Mouse (Mus musculus) B cell, adult 2 months (primary cell): ENCODE measurements around the gene Tnfrsf4.
A peak's percentile ranks its signal among the peaks of the same experiment; 100 is the strongest.

Experiments
- DNase-seq, 2 experiments: peaks; one replicate each; pipeline ENCODE4 v3.0.0; 2022

The Tnfrsf4 gene

DNA sequence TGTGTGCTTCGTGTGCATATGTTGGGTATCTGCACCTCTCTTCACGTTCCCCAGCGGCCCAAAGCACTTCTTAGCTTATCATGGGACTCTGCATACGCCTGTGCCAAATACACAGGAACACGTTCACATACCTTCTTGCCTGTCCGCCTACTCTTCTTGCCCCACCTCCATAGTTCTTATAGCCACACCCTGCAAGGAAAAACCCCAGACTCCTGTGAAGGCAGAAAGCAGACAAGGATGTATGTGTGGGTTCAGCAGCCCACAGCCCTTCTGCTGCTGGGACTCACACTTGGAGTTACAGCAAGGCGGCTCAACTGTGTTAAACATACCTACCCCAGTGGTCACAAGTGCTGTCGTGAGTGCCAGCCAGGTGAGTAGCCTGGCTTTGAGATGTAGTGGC, at the start of gene Tnfrsf4:
Gene Tnfrsf4 (plus strand): TSS at position 207 of the 400 bp plus-strand sequence.
- no peak for DNase-seq

DNA sequence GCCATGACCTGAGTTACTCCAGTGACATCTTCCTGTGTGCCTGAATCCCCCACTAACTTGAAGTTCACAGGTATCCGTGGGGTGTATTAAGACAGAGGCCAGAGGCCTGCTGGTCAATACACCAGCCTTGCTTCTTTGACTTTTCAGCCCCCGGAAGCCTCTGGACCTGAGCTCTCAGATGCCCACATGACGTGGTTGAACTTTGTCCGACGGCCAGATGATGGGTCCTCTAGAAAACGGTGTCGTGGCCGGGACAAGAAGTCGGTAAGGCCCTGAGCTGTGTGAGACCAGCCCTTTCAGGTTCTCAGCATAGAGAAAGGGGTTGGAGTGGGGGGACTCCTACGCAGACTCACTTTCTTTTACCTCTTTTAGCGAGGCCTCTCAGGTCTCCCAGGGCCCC, 49.2 kb upstream of the Tnfrsf4 start:
- DNase-seq, result no peak

DNA sequence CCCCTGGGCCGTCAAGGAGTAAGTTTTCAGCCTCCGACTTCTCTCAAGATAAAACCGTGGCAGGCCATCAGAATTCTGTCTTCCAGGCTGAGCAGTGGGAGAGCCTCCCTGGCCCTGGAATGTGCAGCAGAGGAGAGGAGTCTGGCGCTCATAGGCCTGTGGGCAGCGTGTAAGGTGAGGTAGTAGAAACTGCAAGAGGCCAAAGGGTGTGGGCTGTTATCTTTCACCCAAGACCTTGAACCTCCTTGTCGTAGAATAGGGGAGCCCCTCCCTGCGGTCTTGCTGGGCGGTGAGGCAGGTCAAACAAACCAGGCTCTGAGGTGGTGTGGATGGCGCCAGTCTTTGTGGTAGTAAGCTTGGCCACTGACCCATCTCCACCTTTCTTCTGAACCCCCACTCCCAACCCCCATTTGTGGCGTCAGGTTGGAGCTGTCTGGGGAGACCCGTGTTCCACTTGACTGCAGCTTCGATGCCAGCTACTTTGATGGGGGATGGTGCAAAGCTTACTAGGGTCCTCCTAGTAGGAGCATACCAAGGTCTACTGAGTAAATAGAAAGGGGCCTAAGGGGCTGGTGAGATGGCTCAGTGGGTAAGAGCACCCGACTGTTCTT, 44.5 kb upstream of the Tnfrsf4 start:
- DNase-seq, result no peak

- DNase-seq, result no peak
Measured at GRCm38 (mm10) chr4:155970286-155970685, 43.4 kb upstream of the Tnfrsf4 start.

DNA sequence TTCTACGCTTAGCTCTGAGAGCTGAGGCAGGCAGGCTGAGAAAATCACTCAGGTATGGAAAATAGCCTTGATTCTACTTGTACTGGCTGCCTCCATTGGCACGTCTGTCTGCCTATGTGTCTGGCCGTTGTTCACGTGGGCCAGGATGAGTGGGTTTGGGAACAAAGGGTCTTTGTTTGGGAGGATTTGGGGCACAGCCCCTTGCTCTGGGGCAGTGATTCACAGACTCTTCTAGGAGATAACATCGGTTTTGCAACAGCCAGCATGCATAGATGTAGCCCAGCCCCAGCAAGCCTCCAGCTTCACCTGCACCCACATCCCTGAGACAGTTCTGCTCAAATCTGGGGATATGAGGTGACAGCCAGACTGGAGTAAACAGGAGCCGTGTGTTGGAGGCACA, 41.0 kb upstream of the Tnfrsf4 start:
- no peak for DNase-seq

- DNase-seq, result no peak
Measured at GRCm38 (mm10) chr4:155973239-155973638, 40.4 kb upstream of the Tnfrsf4 start.

DNA sequence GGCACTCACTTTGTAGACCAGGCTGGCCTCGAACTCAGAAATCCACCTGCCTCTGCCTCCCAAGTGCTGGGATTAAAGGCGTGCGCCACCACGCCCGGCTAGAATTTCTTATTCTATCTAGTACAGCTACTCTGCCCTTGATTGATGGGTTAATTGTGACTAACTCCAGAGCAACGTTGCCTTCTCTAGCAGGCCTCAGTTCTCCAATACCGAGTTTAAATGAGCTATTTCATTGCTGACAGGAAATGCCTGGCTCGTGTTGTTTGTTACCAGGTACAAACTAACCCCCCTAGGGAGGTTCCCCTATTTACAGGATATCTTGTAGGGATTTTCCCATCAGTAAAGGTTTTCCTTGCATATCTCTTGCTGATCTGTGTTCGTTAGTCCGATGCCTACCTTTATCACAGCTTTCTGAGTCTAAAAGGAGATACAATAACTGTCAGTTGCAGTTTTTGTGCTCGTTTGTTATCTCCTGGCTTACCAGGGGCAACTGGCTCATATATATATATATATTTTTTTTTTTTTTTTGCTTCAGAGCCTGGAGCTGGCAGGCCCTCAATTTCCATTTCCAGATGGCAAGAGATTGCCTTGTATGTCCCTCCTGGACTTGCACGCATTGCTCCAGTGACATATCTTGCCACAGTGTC, 32.1 kb upstream of the Tnfrsf4 start:
- DNase-seq, result no peak

DNA sequence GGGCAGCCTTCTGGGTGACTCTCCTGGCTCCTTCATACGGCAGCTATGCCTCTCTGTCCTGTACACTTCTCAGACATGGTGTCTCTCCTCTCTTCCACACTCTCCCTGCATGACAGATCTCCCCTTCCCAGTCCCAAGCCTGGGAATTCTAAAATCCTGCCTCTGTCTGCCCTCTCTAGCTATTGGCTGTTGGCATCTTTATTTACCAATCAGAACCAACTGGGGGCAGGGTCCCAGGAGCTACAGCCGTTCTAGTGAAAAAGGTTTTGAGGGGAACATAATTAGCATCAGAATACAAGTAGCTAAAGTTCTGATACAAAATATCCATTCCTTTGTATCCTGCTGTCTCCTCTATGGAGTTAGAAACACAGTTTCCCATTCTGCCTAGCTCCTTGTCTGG, 29.9 kb upstream of the Tnfrsf4 start:
- no peak for DNase-seq

DNA sequence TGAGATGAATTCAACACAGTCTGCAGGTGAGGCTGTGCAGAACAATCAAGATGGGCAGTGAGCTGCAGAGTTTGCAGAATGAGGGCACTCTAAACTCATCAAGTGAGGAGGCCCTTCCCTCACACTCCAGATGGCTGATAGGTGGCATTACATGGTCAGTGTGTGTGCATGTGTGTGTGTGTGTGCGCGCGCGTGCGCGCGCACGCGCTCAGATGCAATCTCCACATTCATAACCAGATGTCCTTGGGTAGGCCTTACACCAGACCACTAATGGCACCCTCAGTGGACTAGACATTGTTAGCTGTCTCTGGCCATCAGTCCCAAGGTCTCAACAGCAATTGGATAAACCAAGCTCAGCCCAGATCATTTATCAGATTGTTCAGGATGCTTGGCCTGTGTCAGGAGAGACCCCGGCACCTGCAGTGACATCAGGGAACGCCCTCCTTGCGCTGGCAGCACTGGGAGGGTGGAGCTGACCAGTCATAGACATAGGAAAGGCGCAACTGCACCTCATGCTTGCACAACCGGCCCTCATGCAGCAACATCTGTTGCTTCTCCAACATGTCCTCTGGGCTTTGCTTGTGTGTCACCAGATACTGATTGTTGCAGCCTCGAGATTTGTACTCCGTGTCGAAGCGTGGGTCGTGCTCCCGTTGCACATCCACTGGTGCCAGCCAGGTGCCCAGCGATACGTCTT, 22.3 kb upstream of the Tnfrsf4 start:
- peak in 1 of 2 experiments; percentile 4 for DNase-seq

DNA sequence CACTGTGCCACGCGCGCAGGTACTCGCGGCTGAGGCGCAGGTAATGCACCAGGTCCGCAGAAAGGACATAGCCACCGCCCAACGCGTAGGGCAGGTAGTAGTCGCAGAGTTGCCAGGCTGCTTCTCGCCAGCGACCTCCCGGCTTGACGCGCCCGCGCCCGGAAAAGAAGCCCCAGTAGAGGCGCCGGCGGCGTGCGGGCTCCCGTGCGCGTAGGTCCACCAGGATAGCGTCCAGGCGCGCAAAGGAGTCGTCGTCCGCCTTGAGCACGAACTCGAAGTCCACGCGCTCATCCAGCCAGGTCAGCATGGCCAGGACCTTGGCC, 21.8 kb upstream of the Tnfrsf4 start:
- no peak for DNase-seq

GRCm38 (mm10) chr4:155992241-155992905, 21.3 kb upstream of the Tnfrsf4 start, which contains the start of the genes B3galt6 and Sdf4:
Gene B3galt6 (minus strand): TSS chr4:155992649.
Gene Sdf4 (plus strand): TSS chr4:155992872.
- peak; percentile 89 to 93 for DNase-seq

DNA sequence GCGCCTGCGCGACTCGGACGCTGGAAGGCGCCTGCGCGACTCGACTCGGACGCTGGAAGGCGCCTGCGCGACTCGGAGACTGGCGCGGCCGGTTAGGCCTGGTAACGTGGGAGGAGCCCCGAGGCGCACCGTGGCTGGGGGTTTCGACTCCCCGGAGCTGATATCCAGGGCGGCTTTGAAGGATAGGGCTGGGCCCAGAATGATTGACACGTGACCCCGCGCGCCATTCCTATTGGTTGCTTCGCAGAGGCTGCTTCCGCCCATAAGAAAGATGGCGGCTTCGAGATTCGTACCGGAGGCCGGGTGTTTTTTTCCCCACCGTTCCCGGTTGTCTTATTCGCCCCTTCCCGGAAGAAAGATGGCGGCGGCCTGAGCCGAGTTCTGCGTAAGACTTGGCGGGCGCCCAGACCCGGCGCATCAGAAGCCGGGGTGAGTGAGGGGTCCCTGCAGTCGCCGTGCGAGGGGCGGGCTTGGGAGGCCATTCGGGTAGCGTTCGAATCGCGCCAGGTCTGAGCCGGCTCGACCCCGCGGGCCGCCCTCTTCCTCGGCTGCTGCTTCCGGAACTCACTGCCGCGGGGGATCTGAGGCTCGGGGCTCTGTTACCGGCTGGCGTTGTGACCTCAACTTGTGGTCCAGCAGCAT, 20.6 kb upstream of the Tnfrsf4 start:
- DNase-seq, result peak; percentile 96 to 98

GRCm38 (mm10) chr4:155993606-155994005, 20.0 kb upstream of the Tnfrsf4 start:
- no peak for DNase-seq

- no peak for DNase-seq
Measured at GRCm38 (mm10) chr4:156004109-156004508, 9.5 kb upstream of the Tnfrsf4 start.

DNA sequence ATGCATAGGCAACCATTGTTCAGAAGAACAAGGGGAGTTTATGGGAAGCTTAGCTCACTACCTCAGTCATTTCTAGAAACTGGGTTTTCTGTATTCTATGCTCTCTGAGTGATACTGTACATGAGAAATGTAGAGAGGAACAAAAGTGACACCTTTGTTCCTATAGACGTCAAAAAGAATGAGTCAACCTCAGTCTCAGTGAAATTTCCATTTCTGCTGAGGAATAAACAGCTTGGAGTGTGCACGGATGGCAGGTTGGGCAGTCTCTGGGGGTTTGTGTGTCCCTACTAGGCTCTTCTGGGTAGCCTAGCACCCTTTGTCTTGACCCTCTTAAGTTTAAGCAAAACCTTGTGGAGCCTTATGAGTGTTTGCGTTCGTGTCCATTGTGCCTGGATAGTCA, 5.3 kb upstream of the Tnfrsf4 start:
- DNase-seq, result no peak

- no peak for DNase-seq
Measured at GRCm38 (mm10) chr4:156014436-156014835, 793 bp downstream of the Tnfrsf4 start.

GRCm38 (mm10) chr4:156019771-156020170, 6.1 kb downstream of the Tnfrsf4 start:
- no peak for DNase-seq

DNA sequence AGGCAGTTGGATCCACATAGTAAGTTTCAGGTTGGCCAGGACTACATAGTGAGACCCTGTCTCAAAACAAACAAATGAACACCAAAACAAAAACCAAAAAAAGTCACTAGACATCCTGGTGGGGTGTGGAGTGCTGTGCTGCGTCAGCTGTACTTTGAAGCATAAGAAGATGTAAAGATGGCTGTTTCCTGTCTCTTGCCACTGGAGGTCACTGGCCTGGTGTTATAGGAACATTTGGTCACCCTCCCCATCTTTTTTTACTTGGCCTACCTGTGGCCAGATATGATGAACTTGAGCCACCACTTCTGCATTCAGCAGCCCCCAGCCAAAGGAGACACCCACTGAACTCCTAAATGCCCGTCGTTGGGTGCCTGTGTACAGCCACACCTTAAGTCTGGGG, 7.7 kb downstream of the Tnfrsf4 start:
- DNase-seq, result no peak

DNA sequence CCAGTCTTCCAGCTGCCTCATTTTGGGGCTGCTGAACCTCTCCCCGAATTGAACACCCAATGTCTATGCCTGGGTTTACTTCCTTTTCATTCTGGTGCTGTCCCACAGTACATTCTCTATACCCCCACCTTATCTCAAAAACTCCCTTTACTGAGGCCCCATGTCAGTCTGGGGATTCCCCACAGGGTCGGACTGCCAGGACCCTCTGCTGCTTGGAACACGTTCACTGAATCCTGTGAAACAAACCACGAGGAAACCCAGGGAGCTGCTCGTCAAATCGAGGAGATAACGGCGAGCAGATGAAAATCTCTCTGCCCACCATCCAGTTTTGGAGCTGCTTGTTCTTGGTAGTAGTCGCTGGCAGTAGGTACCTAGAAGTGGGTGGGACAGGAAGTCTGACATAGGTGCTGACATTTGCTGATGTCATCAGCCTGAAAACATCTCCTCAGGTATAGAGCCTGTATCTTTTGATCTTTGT, 8.3 kb downstream of the Tnfrsf4 start:
- peak in 1 of 2 experiments; percentile 7 for DNase-seq

- no peak for DNase-seq
Measured at GRCm38 (mm10) chr4:156023520-156023919, 9.9 kb downstream of the Tnfrsf4 start.

DNA sequence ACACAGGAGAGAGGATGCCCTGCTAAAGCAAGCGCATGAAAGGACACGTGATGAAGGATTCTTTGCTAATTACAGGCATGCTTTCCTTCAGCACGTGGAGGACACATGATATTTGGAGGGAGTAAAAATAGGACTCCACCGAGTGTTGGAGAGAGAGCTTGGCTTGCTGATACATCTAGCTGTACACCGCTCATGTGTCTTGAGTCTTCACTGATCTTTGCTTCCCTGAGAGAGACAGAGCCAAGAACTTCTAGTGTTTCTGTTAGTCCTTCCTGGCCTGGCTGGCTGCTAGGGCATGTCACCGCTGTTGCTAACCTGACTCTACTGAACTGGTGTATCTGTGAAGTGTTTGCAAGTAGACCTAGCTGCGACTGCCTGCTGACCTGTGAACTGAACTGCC, 10.5 kb downstream of the Tnfrsf4 start:
- DNase-seq, result no peak

DNA sequence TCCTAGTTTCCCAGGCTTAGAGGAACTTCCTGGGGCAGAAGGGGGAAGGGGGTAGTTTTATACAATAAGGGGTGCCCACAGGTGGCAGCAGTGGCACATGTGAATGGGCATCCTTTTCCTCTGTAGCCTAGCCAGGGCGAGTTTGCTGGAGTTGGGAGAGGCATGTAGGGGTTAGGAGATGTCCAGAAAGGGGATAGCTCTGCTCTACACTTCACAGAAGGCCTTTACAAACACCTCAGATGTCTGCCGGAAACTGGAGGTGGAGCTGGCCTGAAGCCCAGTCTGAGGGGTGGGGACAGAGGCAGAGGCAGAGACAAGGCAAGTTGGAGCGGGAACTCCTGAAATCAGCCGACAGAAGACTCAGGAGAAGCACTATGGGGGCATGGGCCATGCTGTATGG, 12.4 kb downstream of the Tnfrsf4 start, which contains the start of gene Tnfrsf18:
Gene Tnfrsf18 (plus strand): TSS at position 152 of the 400 bp plus-strand sequence.
- peak; percentile 49 for DNase-seq

- no peak for DNase-seq
Measured at GRCm38 (mm10) chr4:156028580-156028979, 14.9 kb downstream of the Tnfrsf4 start.
